Mouse (Mus musculus) myocyte (in vitro differentiated cells): ENCODE measurements around the gene Scn4a. TPM values are rescaled to one million over a fixed set of nuclear protein-coding genes. Genes with fewer than 3 reads are reported as not detected.

ENCODE experiments used
- H3K27me3 ChIP-seq: one replicate; pipeline ENCODE4 v1.6.1; 2011; ENCODE audit not compliant: control insufficient read depth, insufficient read depth, insufficient read length
- H3K36me3 ChIP-seq: one replicate; pipeline ENCODE4 v1.6.1; 2011; ENCODE audit not compliant: control insufficient read depth, insufficient read depth
- H3K4me2 ChIP-seq: one replicate; pipeline ENCODE4 v1.6.1; 2011; ENCODE audit warnings: low read depth, control low read depth
- H3K4me3 ChIP-seq: one replicate; pipeline ENCODE4 v1.5.1; 2011; ENCODE audit warnings: mild to moderate bottlenecking, control low read depth, moderate library complexity
- H3K79me2 ChIP-seq: one replicate; pipeline ENCODE4 v1.6.1; 2011; ENCODE audit not compliant: control insufficient read depth, insufficient read depth
- H3ac ChIP-seq: one replicate; pipeline ENCODE4 v1.6.1; 2011; ENCODE audit not compliant: control insufficient read depth, insufficient read length
- CEBPB ChIP-seq: IDR thresholded peaks from 2 replicates; pipeline ENCODE4 v1.6.1; 2011; ENCODE audit warnings: mild to moderate bottlenecking, moderate library complexity; ENCODE audit not compliant: poor library complexity, insufficient read depth, severe bottlenecking
- E2F4 ChIP-seq: IDR thresholded peaks from one replicate; pipeline ENCODE4 v1.6.1; 2011; ENCODE audit warnings: mild to moderate bottlenecking, control low read depth, moderate library complexity; ENCODE audit not compliant: insufficient read depth
- MAX ChIP-seq: IDR thresholded peaks from one replicate; pipeline ENCODE4 v1.6.1; 2011; ENCODE audit warnings: low read depth, mild to moderate bottlenecking, control low read depth
- MYOD1 ChIP-seq, 3 experiments: IDR thresholded peaks; one replicate each; pipeline ENCODE4 v1.6.1; 2011; ENCODE audit warnings: control low read depth in 2 of 3, low read depth in 2 of 3, mild to moderate bottlenecking in 2 of 3, moderate library complexity in 1 of 3; ENCODE audit not compliant: insufficient read length in 2 of 3, control insufficient read depth in 1 of 3
- MYOG ChIP-seq, 3 experiments: IDR thresholded peaks; one replicate each; pipeline ENCODE4 v1.6.1; 2011; ENCODE audit warnings: control low read depth in 2 of 3, low read depth in 2 of 3, mild to moderate bottlenecking in 2 of 3; ENCODE audit not compliant: insufficient read length in 2 of 3, control insufficient read depth in 1 of 3, insufficient read depth in 1 of 3
- POLR2A ChIP-seq: IDR thresholded peaks from one replicate; pipeline ENCODE4 v1.6.1; 2011; ENCODE audit warnings: low read depth, mild to moderate bottlenecking, control low read depth, moderate library complexity; ENCODE audit not compliant: insufficient read length
- POLR2AphosphoS2 ChIP-seq: IDR thresholded peaks from one replicate; pipeline ENCODE4 v1.6.1; 2011; ENCODE audit warnings: low read depth, control low read depth; ENCODE audit not compliant: insufficient read length
- REST ChIP-seq: IDR thresholded peaks from one replicate; pipeline ENCODE4 v1.6.1; 2011; ENCODE audit warnings: mild to moderate bottlenecking, control low read depth, moderate library complexity; ENCODE audit not compliant: insufficient read depth, insufficient read length
- SRF ChIP-seq: IDR thresholded peaks from one replicate; pipeline ENCODE4 v1.6.1; 2011; ENCODE audit warnings: low read depth; ENCODE audit not compliant: control insufficient read depth, insufficient read length
- TCF12 ChIP-seq: IDR thresholded peaks from one replicate; pipeline ENCODE4 v1.6.1; 2011; ENCODE audit warnings: mild to moderate bottlenecking, control low read depth; ENCODE audit not compliant: poor library complexity, insufficient read depth, severe bottlenecking
- TCF3 ChIP-seq: IDR thresholded peaks from one replicate; pipeline ENCODE4 v1.6.1; 2011; ENCODE audit warnings: low read depth, control low read depth; ENCODE audit not compliant: insufficient read length
- USF1 ChIP-seq: IDR thresholded peaks from one replicate; pipeline ENCODE4 v1.6.1; 2011; ENCODE audit warnings: low read depth, mild to moderate bottlenecking, control low read depth, moderate library complexity
- polyA plus RNA-seq: library from polyadenylated mRNA; unstranded; fragments of >200 nt; fragmentation: generic; extraction: Trizol; gene quantifications from one replicate; pipeline ENCODE4 v1.2.1, GENCODE M21; 2012; ENCODE audit warnings: missing spikeins

Gene Scn4a
- polyA plus RNA-seq, 1 experiment = 15.3 TPM

DNA sequence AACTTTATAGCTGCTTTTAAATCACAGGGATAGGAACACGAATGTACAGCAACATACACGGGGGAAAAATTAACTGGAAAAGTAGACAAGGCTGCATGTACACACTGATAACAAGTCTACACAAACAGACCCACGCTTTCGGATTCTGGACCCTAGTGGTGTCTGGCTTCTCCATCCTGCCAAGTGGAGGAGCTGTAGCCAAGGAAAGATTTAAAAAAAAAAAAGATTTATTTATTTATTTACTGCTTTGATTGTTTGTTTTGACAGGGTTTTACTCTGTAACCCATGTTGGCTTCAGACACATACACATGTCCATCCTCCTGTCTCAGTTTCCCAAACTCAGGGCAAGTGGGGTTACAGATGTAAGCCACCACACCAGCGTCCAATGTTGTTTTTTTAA is 45.7 kb downstream of the Scn4a start:
- Histone ChIP-seq H3K4me3 (no peak overlapping the region), H3K79me2 (no peaks in the 10 kb centered on the region), H3K27me3 (peaks cover 20% of the 10 kb centered on the region), H3K4me2 (no peak overlapping the region), H3K36me3 (no peaks in the 10 kb centered on the region), H3ac (no peak overlapping the region)
- TF ChIP-seq MAX (no peak), POLR2AphosphoS2 (no peak), CEBPB (no peak), MYOD1 (IDR thresholded peaks at IDR 0.05; ENCODE audit: control insufficient read depth in 1 of 3, insufficient read length in 2 of 3, low read depth in 2 of 3) (no peak), TCF3 (no peak), REST (no peak), SRF (no peak), TCF12 (no peak), MYOG (IDR thresholded peaks at IDR 0.05; ENCODE audit: control insufficient read depth in 1 of 3, insufficient read depth in 1 of 3, insufficient read length in 2 of 3, low read depth in 2 of 3) (no peak), USF1 (no peak), E2F4 (no peak), POLR2A (no peak)

DNA sequence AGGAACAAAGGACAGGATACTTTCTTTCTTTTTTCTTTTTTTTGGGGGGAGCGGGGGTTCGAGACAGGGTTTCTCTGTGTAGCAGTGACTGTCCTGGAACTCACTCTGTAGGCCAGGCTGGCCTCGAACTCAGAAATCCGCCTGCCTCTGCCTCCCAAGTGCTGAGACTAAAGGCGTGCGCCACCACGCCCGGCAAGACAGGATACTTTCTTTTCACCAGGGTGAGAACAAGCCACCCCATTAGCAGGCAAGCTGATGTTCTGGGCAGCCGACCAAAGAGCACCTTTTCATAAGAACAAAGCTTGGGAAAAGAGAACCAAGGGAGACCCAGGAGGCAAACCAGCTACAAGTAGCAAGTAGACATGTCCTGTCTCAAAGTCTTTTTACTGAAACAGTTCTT is 46.3 kb downstream of the Scn4a start:
- Histone ChIP-seq H3K4me3 (no peak overlapping the region), H3K4me2 (no peak overlapping the region), H3K36me3 (no peaks in the 10 kb centered on the region), H3K27me3 (peaks cover 13% of the 10 kb centered on the region), H3K79me2 (no peaks in the 10 kb centered on the region), H3ac (no peak overlapping the region)
- no peak for TF ChIP-seq MYOG (IDR thresholded peaks at IDR 0.05; ENCODE audit: control insufficient read depth in 1 of 3, insufficient read depth in 1 of 3, insufficient read length in 2 of 3, low read depth in 2 of 3)

DNA sequence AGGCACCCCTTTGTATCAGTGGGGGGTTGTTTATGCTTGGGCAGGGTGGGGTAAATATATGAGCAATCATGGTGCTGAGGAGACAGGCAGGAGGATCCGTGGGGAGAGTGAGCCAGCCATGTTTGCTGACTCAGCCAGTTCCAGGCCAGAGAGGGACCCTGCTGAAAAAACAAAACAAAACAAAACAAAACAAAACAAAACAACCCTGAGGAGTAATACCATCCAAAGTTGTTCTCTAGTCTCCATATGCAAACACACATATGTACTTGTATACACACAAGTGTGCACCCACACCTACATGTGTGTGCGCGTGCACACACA is 47.1 kb downstream of the Scn4a start:
- Histone ChIP-seq H3K4me2 (no peak overlapping the region), H3K27me3 (peaks cover 12% of the 10 kb centered on the region), H3K79me2 (no peaks in the 10 kb centered on the region), H3K36me3 (no peaks in the 10 kb centered on the region), H3ac (no peak overlapping the region), H3K4me3 (no peak overlapping the region)
- TF ChIP-seq REST (no peak), MAX (no peak), POLR2A (no peak), SRF (no peak), TCF3 (no peak)

DNA sequence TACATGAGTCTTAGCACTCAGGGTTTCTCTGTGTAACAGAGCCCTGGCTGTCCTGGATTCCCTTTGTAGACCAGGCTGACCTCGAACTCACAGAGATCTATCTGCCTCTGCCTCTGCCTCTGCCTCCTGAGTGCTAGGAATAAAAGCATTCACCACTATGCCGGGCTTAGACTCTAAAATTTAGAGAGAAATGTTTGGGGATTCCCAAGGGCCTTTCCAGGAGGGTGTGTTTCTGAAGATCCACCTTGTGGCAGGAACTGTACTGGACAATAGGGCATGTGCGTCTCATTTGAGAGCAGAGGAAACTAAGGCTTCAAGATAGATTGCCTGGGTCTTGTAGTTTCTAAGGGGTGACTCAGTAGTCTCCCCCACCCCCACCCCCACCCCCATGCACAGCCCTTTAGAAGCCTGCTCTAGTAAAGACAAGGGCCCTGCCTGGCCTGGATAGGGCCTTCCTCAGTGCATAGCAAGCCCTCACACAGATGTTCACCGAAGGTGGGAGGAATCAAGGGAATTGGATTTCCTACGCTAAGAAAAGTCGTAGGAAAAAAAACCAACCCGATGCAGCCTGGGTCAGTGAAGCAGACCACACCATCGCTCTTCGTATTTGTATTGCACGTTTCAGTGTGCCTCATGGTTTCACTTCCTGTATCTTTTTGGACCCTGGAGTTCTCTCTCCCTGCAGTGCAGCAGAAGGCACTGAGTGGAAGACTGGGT is 47.6 kb downstream of the Scn4a start:
- Histone ChIP-seq H3ac (no peak overlapping the region), H3K4me3 (no peak overlapping the region), H3K27me3 (peaks cover 17% of the 10 kb centered on the region), H3K79me2 (no peaks in the 10 kb centered on the region), H3K36me3 (no peaks in the 10 kb centered on the region), H3K4me2 (no peak overlapping the region)
- TF ChIP-seq MYOD1 (IDR thresholded peaks at IDR 0.05; ENCODE audit: control insufficient read depth in 1 of 3, insufficient read length in 2 of 3, low read depth in 2 of 3) (no peak), REST (no peak), TCF12 (no peak), MAX (no peak), E2F4 (no peak), TCF3 (no peak), POLR2AphosphoS2 (no peak), CEBPB (no peak), SRF (no peak), POLR2A (no peak), MYOG (IDR thresholded peaks at IDR 0.05; ENCODE audit: control insufficient read depth in 1 of 3, insufficient read depth in 1 of 3, insufficient read length in 2 of 3, low read depth in 2 of 3) (no peak), USF1 (no peak)

DNA sequence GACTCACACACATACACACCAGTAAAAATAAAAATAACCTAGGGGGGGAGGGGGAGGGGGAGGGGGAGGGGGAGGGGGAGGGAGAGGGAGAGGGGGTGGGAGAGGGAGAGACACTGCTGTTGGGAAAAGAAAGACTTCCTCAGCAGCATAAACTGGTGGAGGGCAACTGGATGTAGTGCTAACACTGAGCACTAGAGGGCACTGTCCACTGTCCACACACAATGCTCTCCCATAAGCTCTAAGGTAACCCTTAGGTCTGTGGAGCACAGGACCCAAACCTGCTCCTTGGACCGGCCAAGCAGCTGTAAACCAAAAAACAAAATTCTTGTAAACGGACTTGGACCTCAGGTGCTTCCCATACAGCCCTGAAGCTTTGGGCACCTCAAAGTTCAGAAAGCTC is 50.5 kb downstream of the Scn4a start:
- no peak overlapping the region for H3ac ChIP-seq
- H3K4me3 ChIP-seq = no peak overlapping the region
- TF ChIP-seq CEBPB = no peak
- no peak for TF ChIP-seq TCF3
- no peak for TF ChIP-seq MYOG (IDR thresholded peaks at IDR 0.05; ENCODE audit: control insufficient read depth in 1 of 3, insufficient read depth in 1 of 3, insufficient read length in 2 of 3, low read depth in 2 of 3)
- no peak for TF ChIP-seq POLR2A
- no peak for TF ChIP-seq MAX
- TF ChIP-seq MYOD1 (IDR thresholded peaks at IDR 0.05; ENCODE audit: control insufficient read depth in 1 of 3, insufficient read length in 2 of 3, low read depth in 2 of 3) = no peak
- no peak for TF ChIP-seq SRF
- no peak for TF ChIP-seq POLR2AphosphoS2
- no peak for TF ChIP-seq TCF12
- TF ChIP-seq E2F4 = no peak
- TF ChIP-seq USF1 = no peak
- no peak for TF ChIP-seq REST
- no peak overlapping the region for H3K4me2 ChIP-seq
- H3K79me2 ChIP-seq = no peaks in the 10 kb centered on the region
- no peaks in the 10 kb centered on the region for H3K36me3 ChIP-seq
- H3K27me3 ChIP-seq = peaks cover 20% of the 10 kb centered on the region
